Mouse (Mus musculus) ES-E14 (cell line): ENCODE measurements around the gene Hrasls5. TPM values are rescaled to one million over a fixed set of nuclear protein-coding genes. Genes with fewer than 3 reads are reported as not detected.

ENCODE experiments used
- DNase-seq: peaks from one replicate; pipeline ENCODE4 v3.0.0-alpha.2; 2013; ENCODE audit warnings: low read depth, low spot score
- H3K27ac ChIP-seq: 2 replicates; pipeline ENCODE4 v1.5.1; 2012; ENCODE audit warnings: low read depth, mild to moderate bottlenecking, low read length, moderate library complexity, mixed read lengths; ENCODE audit not compliant: poor library complexity, insufficient read depth, severe bottlenecking
- H3K36me3 ChIP-seq: 2 replicates; pipeline ENCODE4 v1.6.1; 2012; ENCODE audit warnings: mild to moderate bottlenecking, low read length, moderate library complexity, mixed read lengths; ENCODE audit not compliant: control insufficient read depth, poor library complexity, insufficient read depth, severe bottlenecking
- H3K4me1 ChIP-seq, 2 experiments: fragments of 150-350 bp in 1 of 2; sonication (generic) in 1 of 2; 2 replicates each; pipeline ENCODE4 v1.6.1; 2012; ENCODE audit warnings: low read length in 2 of 2, mild to moderate bottlenecking in 1 of 2, mixed read lengths in 1 of 2; ENCODE audit not compliant: control insufficient read depth in 2 of 2, insufficient read depth in 2 of 2, poor library complexity in 1 of 2
- H3K4me3 ChIP-seq, 2 experiments: fragments of 150-350 bp in 1 of 2; sonication (generic) in 1 of 2; 2 replicates each; pipeline ENCODE4 v1.5.1; 2012; ENCODE audit warnings: low read length in 2 of 2, low read depth in 1 of 2, mild to moderate bottlenecking in 1 of 2, mixed read lengths in 1 of 2; ENCODE audit not compliant: insufficient read depth in 1 of 2, poor library complexity in 1 of 2, severe bottlenecking in 1 of 2
- H3K9ac ChIP-seq: 2 replicates; pipeline ENCODE4 v1.6.1; 2012; ENCODE audit warnings: low read depth, mild to moderate bottlenecking, low read length, mixed read lengths; ENCODE audit not compliant: poor library complexity, insufficient read depth, severe bottlenecking
- H3K9me3 ChIP-seq: fragments of 150-350 bp; sonication (generic); 2 replicates; pipeline ENCODE4 v1.6.1; 2012; ENCODE audit warnings: low read depth, mild to moderate bottlenecking, low read length; ENCODE audit not compliant: control insufficient read depth, insufficient read depth
- CHD2 ChIP-seq: IDR thresholded peaks from 2 replicates; pipeline ENCODE4 v1.6.1; 2014; ENCODE audit warnings: mild to moderate bottlenecking, low read depth, low read length, inconsistent platforms
- HCFC1 ChIP-seq: IDR thresholded peaks from 2 replicates; pipeline ENCODE4 v1.6.1; 2012; ENCODE audit warnings: low read length, inconsistent platforms, borderline replicate concordance; ENCODE audit not compliant: insufficient read depth
- MAFK ChIP-seq: IDR thresholded peaks from 2 replicates; pipeline ENCODE4 v1.6.1; 2014; ENCODE audit warnings: mild to moderate bottlenecking, low read depth, low read length, inconsistent platforms; ENCODE audit not compliant: insufficient read depth
- ZC3H11A ChIP-seq: IDR thresholded peaks from 2 replicates; pipeline ENCODE4 v1.6.1; 2012; ENCODE audit warnings: low read depth, mild to moderate bottlenecking, inconsistent platforms, low read length, borderline replicate concordance
- ZNF384 ChIP-seq: IDR thresholded peaks from 2 replicates; pipeline ENCODE4 v1.6.1; 2012; ENCODE audit warnings: low read depth, low read length, inconsistent platforms
- in situ Hi-C, 2 experiments: fragments of 600-800 bp; cut with MboI; formaldehyde crosslinking; loops; one replicate each; pipeline ENCODE4 v1.15.1; 2025; ENCODE audit warnings: low sequenced_read_pairs in 2 of 2, inconsistent platforms in 1 of 2; ENCODE audit not compliant: unreplicated experiment in 2 of 2
- total RNA-seq: library from RNA; depleted of rRNA; stranded (reverse); fragments of 300-350 nt; gene quantifications from 2 replicates; pipeline ENCODE4 v1.2.3, GENCODE M21; 2012

Gene Hrasls5
- total RNA-seq, 1 experiment = not detected

- Histone ChIP-seq H3K36me3 (no peaks in the 10 kb centered on the region), H3K9ac (no peak overlapping the region), H3K27ac (no peak overlapping the region), H3K9me3 (no peaks in the 10 kb centered on the region), H3K4me3 (no peak overlapping the region), H3K4me1 (peaks cover 0 to 10% of the 10 kb centered on the region in 2 experiments; a peak in 2 of 4 replicates)
- TF ChIP-seq HCFC1 (no peak), CHD2 (no peak), MAFK (no peak), ZC3H11A (no peak)
- no peak for DNase-seq
- in situ Hi-C loops = loop anchor here in 1 of 2 experiments (10.0 kb wide), 1 partner anchor 70 kb away; no protein-coding TSS in a partner anchor
Measured at GRCm38 (mm10) chr19:7605013-7605412, 7.3 kb upstream of the Hrasls5 start.

DNA sequence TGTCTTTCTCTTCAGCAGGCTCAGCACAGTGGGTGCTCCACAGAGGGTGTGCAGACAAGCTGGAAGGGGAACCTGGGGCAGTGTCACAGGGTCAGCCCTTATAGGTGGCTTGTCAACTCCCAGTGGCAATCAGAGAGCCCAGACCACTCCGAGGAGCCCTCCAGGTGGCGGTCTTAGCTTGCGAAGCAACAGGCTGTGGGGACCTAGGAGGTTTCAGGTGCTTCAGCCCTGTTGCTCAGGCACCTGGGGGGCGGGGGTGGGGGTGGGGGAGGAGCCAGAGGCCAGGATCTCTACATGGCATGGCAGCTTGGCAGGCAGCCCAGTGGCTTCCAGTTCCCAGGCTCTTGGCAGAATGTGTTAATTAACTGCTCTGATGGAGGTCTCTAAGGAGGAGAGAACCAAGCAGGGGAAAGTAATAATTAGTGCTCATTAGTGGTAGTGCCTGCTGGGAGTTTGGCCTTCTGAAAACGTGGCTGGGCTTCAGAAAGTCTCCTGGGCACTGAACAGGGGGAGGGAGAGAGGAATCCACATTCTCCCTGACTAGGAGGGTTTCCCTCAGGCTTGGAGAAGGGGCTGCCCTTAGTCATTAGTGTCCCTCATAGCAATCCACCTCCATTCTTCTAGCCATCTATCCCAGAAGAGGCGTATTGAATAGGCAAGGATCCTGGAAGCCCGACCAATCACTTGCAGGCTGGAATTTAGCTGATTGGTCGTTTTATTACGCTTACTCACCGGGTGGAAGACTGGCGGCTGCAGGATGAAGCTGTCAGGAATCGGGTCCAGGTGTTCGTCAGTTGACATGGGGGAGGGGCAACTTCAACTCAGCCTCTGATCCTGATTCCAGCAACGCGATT, 6.2 kb upstream of the Hrasls5 start:
- TF ChIP-seq ZC3H11A (no peak), CHD2 (no peak), MAFK (peak; percentile 48; the same call in 1 of the 2 replicates)
- Histone ChIP-seq H3K4me1 (peaks cover 0 to 10% of the 10 kb centered on the region in 2 experiments; a peak in 2 of 4 replicates), H3K9me3 (no peaks in the 10 kb centered on the region), H3K9ac (no peak overlapping the region), H3K4me3 (peak overlapping the region; percentile 21 to 56; a peak in 3 of 4 replicates), H3K27ac (no peak overlapping the region), H3K36me3 (no peaks in the 10 kb centered on the region)
- no peak for DNase-seq
- in situ Hi-C loops = loop anchor here in 1 of 2 experiments (10.0 kb wide), 1 partner anchor 71 kb away; no protein-coding TSS in a partner anchor

GRCm38 (mm10) chr19:7606801-7607689, 5.3 kb upstream of the Hrasls5 start, which contains the start of gene Lgals12:
Lgals12 (minus strand) TSS chr19:7607193.
- H3K36me3 ChIP-seq = no peaks in the 10 kb centered on the region
- no peak within 1 kb of the TSS for H3K27ac ChIP-seq
- H3K4me3 ChIP-seq = peak within 1 kb of the TSS; percentile 21 to 56; a peak in 3 of 4 replicates
- in situ Hi-C loops = loop anchor here in 1 of 2 experiments (10.0 kb wide), 1 partner anchor 72 kb away; no protein-coding TSS in a partner anchor
- H3K9ac ChIP-seq = no peak within 1 kb of the TSS
- DNase-seq = no peak
- TF ChIP-seq CHD2 = no peak
- no peak for TF ChIP-seq ZNF384
- no peak for TF ChIP-seq HCFC1
- no peak for TF ChIP-seq MAFK
- TF ChIP-seq ZC3H11A = no peak
- H3K4me1 ChIP-seq = peaks cover 0 to 10% of the 10 kb centered on the region in 2 experiments; a peak in 2 of 4 replicates
- no peaks in the 10 kb centered on the region for H3K9me3 ChIP-seq

DNA sequence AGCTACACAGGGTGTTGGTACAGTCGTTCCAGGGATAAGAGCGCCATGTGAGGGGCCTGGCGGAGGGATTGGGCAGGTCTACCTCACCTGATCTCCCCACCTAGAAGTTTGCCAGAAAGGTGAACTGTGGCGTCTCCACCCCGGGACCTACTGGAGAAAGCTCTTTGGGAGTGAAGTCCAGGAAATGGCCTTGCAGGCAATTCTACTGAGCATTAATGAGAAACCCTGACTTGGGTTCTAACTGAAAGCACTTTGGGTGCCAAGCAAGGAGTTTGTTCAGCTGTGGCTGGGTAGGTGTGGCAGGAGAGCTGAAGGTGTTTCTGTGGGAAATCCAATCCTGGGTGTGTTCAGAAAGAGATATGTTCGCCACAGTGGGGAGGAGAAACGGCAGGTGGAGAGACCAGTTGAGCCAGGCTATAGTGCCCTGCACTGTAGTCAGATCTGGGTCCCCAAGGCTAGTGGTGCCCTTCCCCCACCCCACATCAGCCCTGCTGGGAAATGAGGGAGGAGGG, 4.6 kb upstream of the Hrasls5 start:
- Histone ChIP-seq H3K9ac (no peak overlapping the region), H3K4me1 (peaks cover 0 to 10% of the 10 kb centered on the region in 2 experiments; a peak in 2 of 4 replicates), H3K4me3 (no peak overlapping the region), H3K27ac (no peak overlapping the region), H3K9me3 (no peaks in the 10 kb centered on the region), H3K36me3 (no peaks in the 10 kb centered on the region)
- TF ChIP-seq CHD2 (no peak), HCFC1 (no peak), ZNF384 (no peak), ZC3H11A (no peak), MAFK (no peak)
- in situ Hi-C loops = loop anchor here in 1 of 2 experiments (10.0 kb wide), 1 partner anchor 73 kb away; no protein-coding TSS in a partner anchor
- no peak for DNase-seq
